Mouse (Mus musculus) lung, embryonic 16.5 days (tissue): ENCODE results near the gene Smyd3. TPM values are rescaled to one million over a fixed set of nuclear protein-coding genes. Genes with fewer than 3 reads are reported as not detected.

Experiments
- ATAC-seq: fragments of 200-750 bp; cut with Nextera tagmentation; 2 replicates; pipeline ENCODE4 v1.8.0; 2017; ENCODE audit warnings: low read depth, mild to moderate bottlenecking, moderate library complexity
- H3K27ac ChIP-seq: fragments of 300-500 bp; sonication (generic); 2 replicates; pipeline ENCODE4 v1.5.1; 2014; ENCODE audit warnings: mild to moderate bottlenecking, control low read depth, low read length
- H3K27me3 ChIP-seq: fragments of 300-500 bp; sonication (generic); 2 replicates; pipeline ENCODE4 v1.6.1; 2014; ENCODE audit warnings: low read depth, low read length, mixed read lengths; ENCODE audit not compliant: control insufficient read depth, insufficient read depth
- H3K36me3 ChIP-seq: fragments of 300-500 bp; sonication (generic); 2 replicates; pipeline ENCODE4 v1.6.1; 2014; ENCODE audit warnings: low read length; ENCODE audit not compliant: control insufficient read depth, insufficient read depth
- H3K4me1 ChIP-seq: fragments of 300-500 bp; sonication (generic); replicated peaks from 2 replicates; pipeline ENCODE4 v1.6.1; 2014; ENCODE audit warnings: low read length, mixed read lengths; ENCODE audit not compliant: control insufficient read depth, insufficient read depth
- H3K4me2 ChIP-seq: fragments of 300-500 bp; sonication (generic); 2 replicates; pipeline ENCODE4 v1.6.1; 2014; ENCODE audit warnings: low read depth, low read length, control low read depth
- H3K4me3 ChIP-seq: fragments of 300-500 bp; sonication (generic); 2 replicates; pipeline ENCODE4 v1.5.1; 2014; ENCODE audit warnings: mild to moderate bottlenecking, low read length, control low read depth
- H3K9ac ChIP-seq: fragments of 300-500 bp; sonication (generic); 2 replicates; pipeline ENCODE4 v1.6.1; 2014; ENCODE audit warnings: low read length, control low read depth
- H3K9me3 ChIP-seq: fragments of 300-500 bp; sonication (generic); 2 replicates; pipeline ENCODE4 v1.6.1; 2016; ENCODE audit warnings: low read length; ENCODE audit not compliant: control insufficient read depth
- WGBS: fragments of 180-500 bp; shearing (Covaris S2); extraction: QIAGEN DNeasy Blood & Tissue Kit; methylation state at CpG from one replicate; pipeline ENCODE4 v1.1.7; 2014; 5-methylcytosine and 5-hydroxymethylcytosine counted together
- polyA plus RNA-seq: library from polyadenylated mRNA; unstranded; fragments of >200 nt; fragmentation: Nextera tagmentation; extraction: Ambion mirVana; gene quantifications from 2 replicates; pipeline ENCODE4 v1.2.1, GENCODE M21; 2015

The Smyd3 gene
- polyA plus RNA-seq, 1 experiment from 2014 or later: 16.8 TPM

- no peak overlapping the region for H3K4me2 ChIP-seq
- WGBS: 77% methylated on average over 9 of the region's 9 CpGs
- H3K4me3 ChIP-seq: no peak overlapping the region
- no peaks in the 10 kb centered on the region for H3K36me3 ChIP-seq
- no peak overlapping the region for H3K9ac ChIP-seq
- H3K4me1 ChIP-seq: no peaks in the 10 kb centered on the region; the same call in 1 of the 2 replicates
- H3K9me3 ChIP-seq: no peaks in the 10 kb centered on the region
- ATAC-seq: 0 out of 2 replicates have a peak, but pooled peaks have one; percentile 33
- no peak overlapping the region for H3K27ac ChIP-seq
- H3K27me3 ChIP-seq: no peaks in the 10 kb centered on the region
Observed at GRCm38 (mm10) chr1:179198517-179199200, 319.2 kb downstream of the Smyd3 start.

GRCm38 (mm10) chr1:179197821-179198516 lies 319.9 kb downstream of the Smyd3 start:
- Histone ChIP-seq H3K9ac (no peak overlapping the region), H3K9me3 (no peaks in the 10 kb centered on the region), H3K27ac (no peak overlapping the region), H3K27me3 (no peaks in the 10 kb centered on the region), H3K4me3 (no peak overlapping the region), H3K4me2 (no peak overlapping the region), H3K36me3 (no peaks in the 10 kb centered on the region), H3K4me1 (no peaks in the 10 kb centered on the region; the same call in 1 of the 2 replicates)
- WGBS: 42% methylated on average over 11 of the region's 11 CpGs
- ATAC-seq: peak; percentile 48; the same call in 1 of the 2 replicates

- no peak overlapping the region for H3K4me2 ChIP-seq
Observed at GRCm38 (mm10) chr1:179197156-179197555, 320.7 kb downstream of the Smyd3 start.

GRCm38 (mm10) chr1:179196422-179196821 lies 321.4 kb downstream of the Smyd3 start:
- Histone ChIP-seq H3K9ac (no peak overlapping the region), H3K4me1 (no peaks in the 10 kb centered on the region; the same call in 1 of the 2 replicates), H3K27me3 (no peaks in the 10 kb centered on the region), H3K27ac (no peak overlapping the region), H3K4me3 (no peak overlapping the region), H3K9me3 (no peaks in the 10 kb centered on the region), H3K36me3 (no peaks in the 10 kb centered on the region), H3K4me2 (no peak overlapping the region)
- no peak for ATAC-seq

More at GRCm38 (mm10) chr1:179197156-179197555, 320.7 kb downstream of the Smyd3 start:
- no peak overlapping the region for H3K9ac ChIP-seq
- WGBS: 78% methylated on average over 4 of the region's 4 CpGs
- H3K4me3 ChIP-seq: no peak overlapping the region
- H3K9me3 ChIP-seq: no peaks in the 10 kb centered on the region
- no peak overlapping the region for H3K27ac ChIP-seq
- no peaks in the 10 kb centered on the region; the same call in 1 of the 2 replicates for H3K4me1 ChIP-seq
- no peak for ATAC-seq
- H3K27me3 ChIP-seq: no peaks in the 10 kb centered on the region
- no peaks in the 10 kb centered on the region for H3K36me3 ChIP-seq

GRCm38 (mm10) chr1:179192781-179193180 lies 325.1 kb downstream of the Smyd3 start:
- WGBS: 86% methylated on average over 11 of the region's 11 CpGs
- no peak overlapping the region for H3K27ac ChIP-seq
- ATAC-seq: no peak
- no peak overlapping the region for H3K4me2 ChIP-seq
- H3K27me3 ChIP-seq: no peaks in the 10 kb centered on the region
- no peak overlapping the region for H3K9ac ChIP-seq
- no peaks in the 10 kb centered on the region for H3K9me3 ChIP-seq
- no peak overlapping the region for H3K4me3 ChIP-seq
- no peaks in the 10 kb centered on the region for H3K36me3 ChIP-seq
- no peaks in the 10 kb centered on the region; the same call in 1 of the 2 replicates for H3K4me1 ChIP-seq

GRCm38 (mm10) chr1:179190837-179191236 lies 327.0 kb downstream of the Smyd3 start:
- ATAC-seq: peak; percentile 83
- Histone ChIP-seq H3K36me3 (no peaks in the 10 kb centered on the region), H3K4me1 (no peaks in the 10 kb centered on the region; the same call in 1 of the 2 replicates), H3K27ac (0 out of 2 replicates have a peak overlapping the region, but pooled peaks have one; percentile 7), H3K4me3 (no peak overlapping the region), H3K9me3 (no peaks in the 10 kb centered on the region), H3K27me3 (no peaks in the 10 kb centered on the region), H3K4me2 (no peak overlapping the region), H3K9ac (no peak overlapping the region)
- WGBS: 31% methylated on average over 2 of the region's 2 CpGs

GRCm38 (mm10) chr1:179187171-179187570 lies 330.7 kb downstream of the Smyd3 start:
- no peaks in the 10 kb centered on the region for H3K9me3 ChIP-seq
- ATAC-seq: no peak
- H3K4me3 ChIP-seq: no peak overlapping the region
- no peak overlapping the region for H3K9ac ChIP-seq
- no peaks in the 10 kb centered on the region; the same call in 1 of the 2 replicates for H3K4me1 ChIP-seq
- H3K27ac ChIP-seq: no peak overlapping the region
- no peaks in the 10 kb centered on the region for H3K27me3 ChIP-seq
- WGBS: 95% methylated on average over 3 of the region's 3 CpGs
- no peak overlapping the region for H3K4me2 ChIP-seq
- H3K36me3 ChIP-seq: no peaks in the 10 kb centered on the region

- no peaks in the 10 kb centered on the region for H3K4me1 ChIP-seq
- no peak overlapping the region for H3K4me2 ChIP-seq
- no peaks in the 10 kb centered on the region for H3K9me3 ChIP-seq
- no peak for ATAC-seq
- H3K9ac ChIP-seq: no peak overlapping the region
- no peaks in the 10 kb centered on the region for H3K27me3 ChIP-seq
- no peak overlapping the region for H3K27ac ChIP-seq
- no peaks in the 10 kb centered on the region for H3K36me3 ChIP-seq
- no peak overlapping the region for H3K4me3 ChIP-seq
- 76% methylated on average over 4 of the region's 4 CpGs for WGBS
Observed at GRCm38 (mm10) chr1:179184631-179185030, 333.2 kb downstream of the Smyd3 start.

GRCm38 (mm10) chr1:179183499-179183898 lies 334.3 kb downstream of the Smyd3 start:
- H3K9me3 ChIP-seq: no peaks in the 10 kb centered on the region
- no peak for ATAC-seq
- no peak overlapping the region for H3K4me3 ChIP-seq
- no peaks in the 10 kb centered on the region for H3K36me3 ChIP-seq
- H3K4me2 ChIP-seq: no peak overlapping the region
- no peak overlapping the region for H3K9ac ChIP-seq
- WGBS: 73% methylated on average over 6 of the region's 6 CpGs
- no peaks in the 10 kb centered on the region for H3K27me3 ChIP-seq
- H3K27ac ChIP-seq: no peak overlapping the region
- no peaks in the 10 kb centered on the region for H3K4me1 ChIP-seq
